Mouse (Mus musculus): ENCODE data around the gene Nthl1. TPM values are rescaled to one million over a fixed set of nuclear protein-coding genes. Genes with fewer than 3 reads are reported as not detected.

Gene Nthl1
- 10.1 and 10.2 TPM in 2 replicates for total RNA-seq (2014; rRNA removed)
- polyA plus RNA-seq (2015; fragmentation: Nextera tagmentation; extraction: Ambion mirVana), result 8.6 and 9.8 TPM in 2 replicates

- no peaks in the 10 kb centered on the region for H3K27me3 ChIP-seq (ENCODE audit: insufficient read depth, low read length)
- ATAC-seq, result peak; percentile 97
- H3K9ac ChIP-seq, result peak within 1 kb of the TSS; percentile 62
- DNase-seq, result peak; percentile 89
- TF ChIP-seq CTCF (IDR thresholded peaks at IDR 0.05; ENCODE audit: low read depth), result no peak
- H3K4me2 ChIP-seq (ENCODE audit: low read depth), result peak within 1 kb of the TSS; percentile 86
- H3K4me1 ChIP-seq (ENCODE audit: insufficient read depth), result peaks cover 9% of the 10 kb centered on the region; the same call in 1 of the 2 replicates
- WGBS, result 2% methylated on average over 51 of the region's 51 CpGs
- H3K36me3 ChIP-seq (ENCODE audit: insufficient read depth), result peaks cover 37% of the 10 kb centered on the region
- H3K9me3 ChIP-seq (ENCODE audit: low read length), result no peaks in the 10 kb centered on the region
- peak within 1 kb of the TSS; percentile 71 for H3K27ac ChIP-seq (ENCODE audit: low read depth, low read length)
- H3K4me3 ChIP-seq (ENCODE audit: low read depth, low read length), result peak within 1 kb of the TSS; percentile 65
Measured at GRCm38 (mm10) chr17:24632167-24632812, at the start of gene Nthl1, which contains the start of gene Tsc2. Gene Nthl1 (plus strand): TSS chr17:24632680. Gene Tsc2 (minus strand): TSS chr17:24632630.

- Histone ChIP-seq H3K4me2 (ENCODE audit: low read depth) (no peak overlapping the region), H3K36me3 (ENCODE audit: insufficient read depth) (peaks cover 80% of the 10 kb centered on the region), H3K4me1 (ENCODE audit: insufficient read depth) (no peaks in the 10 kb centered on the region), H3K9ac (no peak overlapping the region), H3K27ac (ENCODE audit: low read depth, low read length) (no peak overlapping the region), H3K4me3 (ENCODE audit: low read depth, low read length) (no peak overlapping the region), H3K27me3 (ENCODE audit: insufficient read depth, low read length) (no peaks in the 10 kb centered on the region), H3K9me3 (ENCODE audit: low read length) (no peaks in the 10 kb centered on the region)
- ATAC-seq (no peak), DNase-seq (no peak)
- TF ChIP-seq CTCF (IDR thresholded peaks at IDR 0.05; ENCODE audit: low read depth), result no peak
- 71% methylated on average over 5 of the region's 5 CpGs for WGBS
Measured at GRCm38 (mm10) chr17:24583599-24584460, 48.6 kb upstream of the Nthl1 start.

GRCm38 (mm10) chr17:24584520-24584919, 48.0 kb upstream of the Nthl1 start:
- no peak overlapping the region for H3K27ac ChIP-seq (ENCODE audit: low read depth, low read length)
- TF ChIP-seq CTCF (IDR thresholded peaks at IDR 0.05; ENCODE audit: low read depth), result no peak
- ATAC-seq (no peak), DNase-seq (no peak)
- no peak overlapping the region for H3K9ac ChIP-seq
- H3K4me2 ChIP-seq (ENCODE audit: low read depth), result no peak overlapping the region
- H3K9me3 ChIP-seq (ENCODE audit: low read length), result no peaks in the 10 kb centered on the region
- H3K4me1 ChIP-seq (ENCODE audit: insufficient read depth), result no peaks in the 10 kb centered on the region
- H3K4me3 ChIP-seq (ENCODE audit: low read depth, low read length), result no peak overlapping the region
- 80% methylated on average over 3 of the region's 3 CpGs for WGBS
- H3K36me3 ChIP-seq (ENCODE audit: insufficient read depth), result peaks cover 79% of the 10 kb centered on the region
- no peaks in the 10 kb centered on the region for H3K27me3 ChIP-seq (ENCODE audit: insufficient read depth, low read length)

- WGBS, result 96% methylated on average over 4 of the region's 4 CpGs
- Histone ChIP-seq H3K4me1 (ENCODE audit: insufficient read depth) (no peaks in the 10 kb centered on the region), H3K4me2 (ENCODE audit: low read depth) (no peak overlapping the region)
Measured at GRCm38 (mm10) chr17:24586532-24586931, 45.9 kb upstream of the Nthl1 start.

GRCm38 (mm10) chr17:24590943-24591342, 41.5 kb upstream of the Nthl1 start:
- no peaks in the 10 kb centered on the region for H3K4me1 ChIP-seq (ENCODE audit: insufficient read depth)
- no peak overlapping the region for H3K4me2 ChIP-seq (ENCODE audit: low read depth)
- H3K4me3 ChIP-seq (ENCODE audit: low read depth, low read length), result no peak overlapping the region
- peaks cover 90% of the 10 kb centered on the region for H3K36me3 ChIP-seq (ENCODE audit: insufficient read depth)
- TF ChIP-seq CTCF (IDR thresholded peaks at IDR 0.05; ENCODE audit: low read depth), result no peak
- H3K9me3 ChIP-seq (ENCODE audit: low read length), result no peaks in the 10 kb centered on the region
- no peaks in the 10 kb centered on the region for H3K27me3 ChIP-seq (ENCODE audit: insufficient read depth, low read length)
- H3K9ac ChIP-seq, result no peak overlapping the region
- no peak overlapping the region for H3K27ac ChIP-seq (ENCODE audit: low read depth, low read length)
- DNase-seq (no peak), ATAC-seq (no peak)
- WGBS, result 88% methylated on average over 3 of the region's 3 CpGs

More at GRCm38 (mm10) chr17:24586532-24586931, 45.9 kb upstream of the Nthl1 start:
- H3K27ac ChIP-seq (ENCODE audit: low read depth, low read length), result no peak overlapping the region
- DNase-seq (no peak), ATAC-seq (no peak)
- no peak overlapping the region for H3K9ac ChIP-seq
- TF ChIP-seq CTCF (IDR thresholded peaks at IDR 0.05; ENCODE audit: low read depth), result no peak
- no peaks in the 10 kb centered on the region for H3K9me3 ChIP-seq (ENCODE audit: low read length)
- H3K27me3 ChIP-seq (ENCODE audit: insufficient read depth, low read length), result no peaks in the 10 kb centered on the region
- H3K4me3 ChIP-seq (ENCODE audit: low read depth, low read length), result no peak overlapping the region
- H3K36me3 ChIP-seq (ENCODE audit: insufficient read depth), result peaks cover 76% of the 10 kb centered on the region

- no peaks in the 10 kb centered on the region for H3K27me3 ChIP-seq (ENCODE audit: insufficient read depth, low read length)
- 96% methylated on average over 5 of the region's 5 CpGs for WGBS
- H3K27ac ChIP-seq (ENCODE audit: low read depth, low read length), result no peak overlapping the region
- H3K4me2 ChIP-seq (ENCODE audit: low read depth), result no peak overlapping the region
- H3K4me3 ChIP-seq (ENCODE audit: low read depth, low read length), result no peak overlapping the region
- DNase-seq (no peak), ATAC-seq (no peak)
- H3K9me3 ChIP-seq (ENCODE audit: low read length), result no peaks in the 10 kb centered on the region
- H3K9ac ChIP-seq, result no peak overlapping the region
- H3K36me3 ChIP-seq (ENCODE audit: insufficient read depth), result peaks cover 90% of the 10 kb centered on the region
- no peak for TF ChIP-seq CTCF (IDR thresholded peaks at IDR 0.05; ENCODE audit: low read depth)
- no peaks in the 10 kb centered on the region for H3K4me1 ChIP-seq (ENCODE audit: insufficient read depth)
Measured at GRCm38 (mm10) chr17:24591695-24592094, 40.8 kb upstream of the Nthl1 start.

- Histone ChIP-seq H3K4me1 (ENCODE audit: insufficient read depth) (no peaks in the 10 kb centered on the region), H3K27ac (ENCODE audit: low read depth, low read length) (no peak overlapping the region), H3K36me3 (ENCODE audit: insufficient read depth) (peaks cover 91% of the 10 kb centered on the region), H3K27me3 (ENCODE audit: insufficient read depth, low read length) (no peaks in the 10 kb centered on the region), H3K4me3 (ENCODE audit: low read depth, low read length) (no peak overlapping the region), H3K9me3 (ENCODE audit: low read length) (no peaks in the 10 kb centered on the region), H3K4me2 (ENCODE audit: low read depth) (no peak overlapping the region), H3K9ac (no peak overlapping the region)
- DNase-seq (no peak), ATAC-seq (no peak)
- no peak for TF ChIP-seq CTCF (IDR thresholded peaks at IDR 0.05; ENCODE audit: low read depth)
- WGBS, result 93% methylated on average over 5 of the region's 5 CpGs
Measured at GRCm38 (mm10) chr17:24593248-24593647, 39.2 kb upstream of the Nthl1 start.
